Mouse (Mus musculus) CH12.LX (cell line): ENCODE measurements around the gene Vasp. TPM values are rescaled to one million over a fixed set of nuclear protein-coding genes. Genes with fewer than 3 reads are reported as not detected.

Experiments
- DNase-seq: peaks from one replicate; pipeline ENCODE4 v3.0.0-alpha.2; 2013; ENCODE audit errors: extremely low read depth
- H3K27ac ChIP-seq: 2 replicates; pipeline ENCODE4 v1.5.1; 2012; ENCODE audit warnings: low read depth, mild to moderate bottlenecking, control low read depth, moderate library complexity; ENCODE audit not compliant: insufficient read depth
- H3K27me3 ChIP-seq: replicated peaks from 2 replicates; pipeline ENCODE3; 2012; ENCODE audit warnings: inconsistent platforms
- H3K36me3 ChIP-seq, 2 experiments: replicated peaks in 1 of 2; 2 replicates each; pipeline versions ENCODE3 to v1.6.1; 2012; ENCODE audit warnings: inconsistent platforms in 1 of 2, low read length in 1 of 2, mild to moderate bottlenecking in 1 of 2, mixed read lengths in 1 of 2, moderate library complexity in 1 of 2; ENCODE audit not compliant: control insufficient read depth in 1 of 2, insufficient read depth in 1 of 2
- H3K4me1 ChIP-seq, 2 experiments: 2 replicates each; pipeline ENCODE4 v1.6.1; 2012; ENCODE audit warnings: inconsistent platforms in 1 of 2, moderate library complexity in 1 of 2; ENCODE audit not compliant: insufficient read depth in 2 of 2, control insufficient read depth in 1 of 2
- H3K4me2 ChIP-seq: 2 replicates; pipeline ENCODE4 v1.6.1; 2012; ENCODE audit warnings: low read depth, mild to moderate bottlenecking, control low read depth; ENCODE audit not compliant: poor library complexity, insufficient read depth, severe bottlenecking
- H3K4me3 ChIP-seq, 3 experiments: fragments of 150-350 bp in 1 of 3; sonication (generic) in 1 of 3; replicated peaks in 1 of 3; 2 replicates each; pipeline versions ENCODE3 to v1.5.1; 2011 to 2012; ENCODE audit warnings: low read depth in 2 of 3, low read length in 2 of 3, mild to moderate bottlenecking in 2 of 3, moderate library complexity in 2 of 3, control low read depth in 1 of 3, improper control_type of control experiment in 1 of 3, inconsistent platforms in 1 of 3, mixed read lengths in 1 of 3; ENCODE audit not compliant: poor library complexity in 1 of 3
- H3K79me2 ChIP-seq: replicated peaks from 2 replicates; pipeline ENCODE4 v1.6.1; 2012; ENCODE audit warnings: mild to moderate bottlenecking, moderate library complexity; ENCODE audit not compliant: control insufficient read depth, poor library complexity, insufficient read depth, severe bottlenecking; ENCODE audit errors: extremely low read depth
- H3K9ac ChIP-seq: 2 replicates; pipeline ENCODE4 v1.6.1; 2012; ENCODE audit warnings: low read depth, mild to moderate bottlenecking, control low read depth, moderate library complexity; ENCODE audit not compliant: insufficient read depth
- H3K9me3 ChIP-seq: replicated peaks from 2 replicates; pipeline ENCODE3; 2012; ENCODE audit warnings: low read length, inconsistent platforms, mixed read lengths
- BHLHE40 ChIP-seq: IDR thresholded peaks from 2 replicates; pipeline ENCODE4 v1.6.1; 2011; ENCODE audit warnings: mild to moderate bottlenecking, low read depth, low read length, improper control_type of control experiment
- CHD2 ChIP-seq: IDR thresholded peaks from 2 replicates; pipeline ENCODE4 v1.6.1; 2011; ENCODE audit warnings: low read length, improper control_type of control experiment
- CTCF ChIP-seq, 2 experiments: IDR thresholded peaks in 1 of 2; conservative IDR thresholded peaks in 1 of 2; 2 replicates each; pipeline ENCODE4 v1.5.1; 2011 to 2012; ENCODE audit warnings: low read depth in 2 of 2, low read length in 2 of 2, improper control_type of control experiment in 1 of 2, inconsistent platforms in 1 of 2, mild to moderate bottlenecking in 1 of 2, moderate library complexity in 1 of 2
- E2F4 ChIP-seq: IDR thresholded peaks from 2 replicates; pipeline ENCODE4 v1.6.1; 2011; ENCODE audit warnings: low read depth, low read length, improper control_type of control experiment; ENCODE audit not compliant: insufficient replicate concordance
- ELF1 ChIP-seq: IDR thresholded peaks from 2 replicates; pipeline ENCODE4 v1.6.1; 2014; ENCODE audit warnings: low read depth, mild to moderate bottlenecking, inconsistent platforms, low read length, improper control_type of control experiment
- EP300 ChIP-seq: IDR thresholded peaks from 2 replicates; pipeline ENCODE4 v1.6.1; 2011; ENCODE audit warnings: low read length, improper control_type of control experiment
- ETS1 ChIP-seq: conservative IDR thresholded peaks from 2 replicates; pipeline ENCODE4 v1.6.1; 2012; ENCODE audit warnings: low read depth, mild to moderate bottlenecking, inconsistent platforms, low read length, improper control_type of control experiment, moderate library complexity
- HCFC1 ChIP-seq: IDR thresholded peaks from 2 replicates; pipeline ENCODE4 v1.6.1; 2012; ENCODE audit warnings: low read depth, mild to moderate bottlenecking, inconsistent platforms, low read length, improper control_type of control experiment
- IRF4 ChIP-seq: IDR thresholded peaks from 2 replicates; pipeline ENCODE4 v1.6.1; 2014; ENCODE audit warnings: low read depth, mild to moderate bottlenecking, inconsistent platforms, low read length, improper control_type of control experiment
- JUN ChIP-seq: IDR thresholded peaks from 2 replicates; pipeline ENCODE4 v1.6.1; 2011; ENCODE audit warnings: low read depth, mild to moderate bottlenecking, low read length, improper control_type of control experiment, moderate library complexity; ENCODE audit not compliant: insufficient read depth
- KAT2A ChIP-seq: IDR thresholded peaks from 2 replicates; pipeline ENCODE4 v1.6.1; 2012; ENCODE audit warnings: low read length, improper control_type of control experiment, inconsistent platforms; ENCODE audit not compliant: insufficient replicate concordance
- MAFK ChIP-seq: IDR thresholded peaks from 2 replicates; pipeline ENCODE4 v1.6.1; 2011; ENCODE audit warnings: low read length, improper control_type of control experiment; ENCODE audit not compliant: insufficient replicate concordance
- MAX ChIP-seq: IDR thresholded peaks from 2 replicates; pipeline ENCODE4 v1.6.1; 2011; ENCODE audit warnings: low read length, improper control_type of control experiment
- MAZ ChIP-seq: IDR thresholded peaks from 2 replicates; pipeline ENCODE4 v1.6.1; 2012; ENCODE audit warnings: low read depth, mild to moderate bottlenecking, inconsistent platforms, low read length, improper control_type of control experiment, moderate library complexity
- MEF2A ChIP-seq: IDR thresholded peaks from 2 replicates; pipeline ENCODE4 v1.6.1; 2014; ENCODE audit warnings: low read depth, mild to moderate bottlenecking, inconsistent platforms, low read length, improper control_type of control experiment, borderline replicate concordance
- MXI1 ChIP-seq: IDR thresholded peaks from 2 replicates; pipeline ENCODE4 v1.6.1; 2011; ENCODE audit warnings: mild to moderate bottlenecking, low read depth, low read length, improper control_type of control experiment
- MYC ChIP-seq: IDR thresholded peaks from 2 replicates; pipeline ENCODE4 v1.6.1; 2011; ENCODE audit warnings: low read depth, mild to moderate bottlenecking, improper control_type of control experiment, low read length
- NELFE ChIP-seq: IDR thresholded peaks from 2 replicates; pipeline ENCODE4 v1.6.1; 2011; ENCODE audit warnings: low read depth, low read length, improper control_type of control experiment
- NRF1 ChIP-seq: IDR thresholded peaks from 2 replicates; pipeline ENCODE4 v1.6.1; 2014; ENCODE audit warnings: low read depth, mild to moderate bottlenecking, inconsistent platforms, low read length, improper control_type of control experiment, moderate library complexity
- POLR2A ChIP-seq: IDR thresholded peaks from 2 replicates; pipeline ENCODE4 v1.6.1; 2011; ENCODE audit warnings: low read depth, mild to moderate bottlenecking, improper control_type of control experiment, low read length
- POLR2AphosphoS2 ChIP-seq: IDR thresholded peaks from 2 replicates; pipeline ENCODE4 v1.6.1; 2011; ENCODE audit warnings: low read depth, low read length, improper control_type of control experiment
- RAD21 ChIP-seq: IDR thresholded peaks from 2 replicates; pipeline ENCODE4 v1.6.1; 2011; ENCODE audit warnings: low read depth, mild to moderate bottlenecking, low read length, improper control_type of control experiment, moderate library complexity
- RCOR1 ChIP-seq: conservative IDR thresholded peaks from 2 replicates; pipeline ENCODE4 v1.6.1; 2012; ENCODE audit warnings: low read depth, mild to moderate bottlenecking, inconsistent platforms, low read length, improper control_type of control experiment
- SIN3A ChIP-seq: IDR thresholded peaks from 2 replicates; pipeline ENCODE4 v1.6.1; 2012; ENCODE audit warnings: low read length, improper control_type of control experiment, inconsistent platforms
- SMC3 ChIP-seq: IDR thresholded peaks from 2 replicates; pipeline ENCODE4 v1.6.1; 2011; ENCODE audit warnings: low read depth, low read length, improper control_type of control experiment
- TBP ChIP-seq: conservative IDR thresholded peaks from 2 replicates; pipeline ENCODE4 v1.6.1; 2011; ENCODE audit warnings: low read depth, low read length, improper control_type of control experiment
- TCF12 ChIP-seq: IDR thresholded peaks from 2 replicates; pipeline ENCODE4 v1.6.1; 2014; ENCODE audit warnings: low read depth, mild to moderate bottlenecking, inconsistent platforms, low read length, improper control_type of control experiment
- UBTF ChIP-seq: IDR thresholded peaks from 2 replicates; pipeline ENCODE4 v1.6.1; 2012; ENCODE audit warnings: low read depth, mild to moderate bottlenecking, inconsistent platforms, low read length, improper control_type of control experiment, moderate library complexity
- USF1 ChIP-seq: IDR thresholded peaks from 2 replicates; pipeline ENCODE4 v1.6.1; 2014; ENCODE audit warnings: low read depth, mild to moderate bottlenecking, inconsistent platforms, low read length, improper control_type of control experiment
- USF2 ChIP-seq: conservative IDR thresholded peaks from 2 replicates; pipeline ENCODE4 v1.6.1; 2011; ENCODE audit warnings: low read depth, low read length, improper control_type of control experiment
- ZC3H11A ChIP-seq: IDR thresholded peaks from 2 replicates; pipeline ENCODE4 v1.6.1; 2012; ENCODE audit warnings: low read depth, mild to moderate bottlenecking, inconsistent platforms, low read length, improper control_type of control experiment
- ZMIZ1 ChIP-seq: IDR thresholded peaks from 2 replicates; pipeline ENCODE4 v1.6.1; 2012; ENCODE audit warnings: low read depth, mild to moderate bottlenecking, inconsistent platforms, low read length, improper control_type of control experiment
- ZNF384 ChIP-seq: IDR thresholded peaks from 2 replicates; pipeline ENCODE4 v1.6.1; 2012; ENCODE audit warnings: low read depth, low read length, improper control_type of control experiment, inconsistent platforms
- dilution Hi-C: fragments of 300-500 bp; cut with MboI; formaldehyde crosslinking; loops from 2 replicates; pipeline ENCODE4 v1.14.3; 2020; ENCODE audit warnings: low sequenced_read_pairs; ENCODE audit not compliant: extremely low pct_unique_long_range_greater_than_20kb, extremely low pct_ligation_motif_present
- in situ Hi-C: fragments of 300-500 bp; cut with MboI; formaldehyde crosslinking; loops from 3 replicates; pipeline ENCODE4 v1.14.3; 2019; ENCODE audit warnings: low sequenced_read_pairs, low pct_ligation_motif_present, low pct_unique_long_range_greater_than_20kb, mixed read lengths
- polyA plus RNA-seq: library from polyadenylated mRNA; unstranded; fragments of >175 nt; gene quantifications from 2 replicates; pipeline ENCODE4 v1.2.1, GENCODE M21; 2012; ENCODE audit warnings: low read depth; ENCODE audit not compliant: insufficient read length
- total RNA-seq, 2 experiments: library from RNA; depleted of rRNA; stranded (reverse); fragments of 300-350 nt in 1 of 2; fragments of >200 nt in 1 of 2; gene quantifications; 2 replicates each; pipeline ENCODE4 v1.2.3; 2012 to 2014

Vasp gene
- total and polyA plus RNA-seq, 3 experiments: 114 to 191 (median 125) TPM

DNA sequence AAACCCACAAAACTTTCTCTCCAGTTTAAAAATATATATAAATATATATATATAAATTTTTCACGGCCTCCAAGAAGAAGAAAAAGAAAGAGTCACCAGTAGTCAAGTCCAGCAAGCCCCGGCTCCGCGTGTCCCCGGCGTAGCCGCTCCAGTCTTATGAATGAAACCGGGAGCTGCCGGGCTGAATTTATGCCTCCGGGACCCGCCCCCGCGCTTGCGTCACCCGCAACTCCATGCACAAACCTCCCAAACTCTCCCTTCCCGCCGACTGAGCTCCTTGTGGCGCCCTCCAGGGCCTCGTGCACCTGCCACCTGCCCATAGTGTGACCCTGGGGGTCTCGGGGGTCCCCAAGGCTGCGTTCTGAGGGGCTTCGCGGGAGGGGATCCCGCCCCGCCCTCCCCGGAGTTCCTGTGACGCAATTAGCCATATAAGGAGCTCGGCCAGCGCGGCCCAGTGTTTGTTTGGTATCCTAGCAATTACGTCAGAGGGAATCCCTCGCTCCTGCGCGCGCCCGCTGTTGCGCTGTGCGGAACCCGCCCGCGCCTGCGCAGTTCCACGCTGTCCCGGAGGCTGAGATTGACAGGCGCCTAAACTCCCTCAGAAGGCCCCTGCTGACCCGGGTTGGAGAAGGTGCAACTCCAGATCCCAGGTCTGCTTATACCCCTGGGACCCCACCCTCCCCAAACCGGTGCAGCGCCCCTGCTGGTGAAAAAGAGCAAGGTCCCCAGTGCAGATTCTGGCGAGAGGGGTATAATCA, 38.4 kb upstream of the Vasp start, which contains the start of gene Fosb:
Fosb (minus strand) TSS at position 168 of the 758 bp plus-strand sequence.
- Histone ChIP-seq H3K4me1 (peaks cover 0 to 22% of the 10 kb centered on the region in 2 experiments; a peak in 2 of 4 replicates), H3K4me2 (peak within 1 kb of the TSS; percentile 85), H3K9me3 (peaks cover 8% of the 10 kb centered on the region), H3K27me3 (peaks cover 76% of the 10 kb centered on the region), H3K79me2 (no peaks in the 10 kb centered on the region), H3K4me3 (peak within 1 kb of the TSS; percentile 42 to 56 (median 55)), H3K9ac (0 out of 2 replicates have a peak within 1 kb of the TSS, but pooled peaks have one; percentile 7), H3K36me3 (no peaks in the 10 kb centered on the region), H3K27ac (no peak within 1 kb of the TSS)
- TF ChIP-seq USF2: no peak
- no peak for TF ChIP-seq RAD21
- TF ChIP-seq UBTF: no peak
- peak; percentile 53; the same call in 1 of the 2 replicates for TF ChIP-seq POLR2A
- TF ChIP-seq IRF4: peak; percentile 62
- peak; percentile 92 for TF ChIP-seq SIN3A
- TF ChIP-seq USF1: no peak
- peak; percentile 64; the same call in 1 of the 2 replicates for TF ChIP-seq E2F4
- TF ChIP-seq CTCF (conservative IDR thresholded peaks at IDR 0.05 in 1 of 2, IDR thresholded peaks at IDR 0.05 in 1 of 2; ENCODE audit: low read depth in 2 of 2, low read length in 2 of 2): peak in 1 of 2 experiments; percentile 39; a peak in 1 of 4 replicates
- no peak for TF ChIP-seq MAFK
- TF ChIP-seq NRF1: peak; percentile 93
- peak; percentile 56; the same call in 1 of the 2 replicates for TF ChIP-seq TBP
- TF ChIP-seq ZC3H11A: no peak
- TF ChIP-seq ETS1: peak; percentile 92
- peak; percentile 71; the same call in 1 of the 2 replicates for TF ChIP-seq ELF1
- TF ChIP-seq ZNF384: no peak
- no peak for TF ChIP-seq SMC3
- TF ChIP-seq KAT2A: no peak
- TF ChIP-seq BHLHE40: peak; percentile 42
- TF ChIP-seq HCFC1: peak; percentile 61
- TF ChIP-seq POLR2AphosphoS2: no peak
- no peak for TF ChIP-seq NELFE
- peak; percentile 62; the same call in 1 of the 2 replicates for TF ChIP-seq MXI1
- no peak for TF ChIP-seq RCOR1
- no peak for TF ChIP-seq MAX
- peak; percentile 62; the same call in 1 of the 2 replicates for TF ChIP-seq MEF2A
- no peak for TF ChIP-seq JUN
- peak; percentile 47; the same call in 1 of the 2 replicates for TF ChIP-seq MAZ
- no peak for TF ChIP-seq ZMIZ1
- peak; percentile 82 for TF ChIP-seq CHD2
- peak; percentile 26; the same call in 1 of the 2 replicates for TF ChIP-seq TCF12
- TF ChIP-seq EP300: no peak
- TF ChIP-seq MYC: no peak
- DNase-seq: peak; percentile 95
- dilution Hi-C loops (no loop called here), in situ Hi-C loops (loop anchor here (5.0 kb wide), 1 partner anchor 32 kb away; the partner anchor contains the start of gene Ercc1)
